Mouse (Mus musculus): ENCODE results near the gene Ttc7. TPM values are rescaled to one million over a fixed set of nuclear protein-coding genes. Genes with fewer than 3 reads are reported as not detected.

Gene Ttc7
- total RNA-seq, 4 experiments from 2014 or later, result 19.2 to 31.4 (median 26.0) TPM

- peak; percentile 22 for DNase-seq (ENCODE audit: low spot score)
Observed at GRCm38 (mm10) chr17:87405576-87405975, 122.9 kb downstream of the Ttc7 start.

- DNase-seq (ENCODE audit: low spot score), result no peak
Observed at GRCm38 (mm10) chr17:87406646-87407045, 124.0 kb downstream of the Ttc7 start.

DNA sequence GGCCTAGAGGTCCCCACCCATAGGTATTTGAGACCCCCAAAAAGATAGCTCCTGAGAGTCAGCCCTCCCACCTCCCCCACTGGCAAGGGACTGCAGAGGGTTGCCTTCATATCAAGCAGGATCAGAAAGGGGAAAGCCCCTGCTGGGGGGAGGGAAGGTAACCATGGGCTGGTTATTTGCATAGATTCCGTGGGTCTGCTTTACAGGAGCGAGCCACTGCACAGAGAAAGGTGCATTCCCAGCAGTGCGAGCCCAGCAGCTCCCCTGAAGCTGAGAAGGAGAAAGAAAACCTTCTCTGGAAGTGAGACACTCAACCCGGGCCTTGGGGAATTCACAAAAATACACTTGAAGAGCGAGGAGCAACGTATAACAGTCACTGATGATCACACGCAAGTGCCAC lies 135.4 kb downstream of the Ttc7 start:
- DNase-seq (ENCODE audit: low spot score), result no peak

- no peak for DNase-seq (ENCODE audit: low spot score)
Observed at GRCm38 (mm10) chr17:87427511-87427910, 144.8 kb downstream of the Ttc7 start, which contains the start of gene Stpg4. TSS of gene Stpg4 (minus strand) at chr17:87427741.

DNA sequence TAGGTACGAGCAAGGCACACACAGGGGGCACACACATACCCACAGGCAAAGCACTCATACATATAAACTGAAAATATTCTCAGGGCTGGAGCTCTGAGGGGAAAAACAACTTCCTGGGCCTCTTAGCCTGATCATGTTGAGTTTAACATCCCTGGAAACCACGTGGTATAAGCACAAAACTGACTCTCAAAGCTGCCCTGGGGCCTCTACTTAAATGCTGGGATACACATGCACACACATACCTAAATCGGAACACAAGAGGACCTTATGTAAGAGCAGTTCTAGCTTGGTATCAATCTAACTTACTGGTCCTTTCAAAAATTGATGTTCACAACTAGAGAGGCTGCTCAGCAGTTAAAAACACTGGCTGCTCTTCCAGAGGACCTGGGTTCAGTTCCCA lies 146.7 kb downstream of the Ttc7 start:
- no peak for DNase-seq (ENCODE audit: low spot score)

Other genes with a start within 250 kb of the Ttc7 start
- 10 to 100 TPM; 31.0 to 35.6 (median 32.5) TPM for gene Socs5, start 175.2 kb upstream of the Ttc7 start, total RNA-seq (2022)
- 10 to 100 TPM; 56.1 to 70.7 (median 59.8) TPM for gene Mcfd2, start 17.0 kb upstream of the Ttc7 start, total RNA-seq (2022)
- not detected for gene Stpg4, start 144.9 kb downstream of the Ttc7 start, total RNA-seq (2022)
- gene Calm2, start 164.0 kb downstream of the Ttc7 start, total RNA-seq (2022), result 100 to 1,000 TPM; 143 to 158 (median 147) TPM

Measured in heart, adult 8-10 months (tissue).